Comparison of ENCODE assay signal across 12 mouse cellular contexts in the genomic region with DNA sequence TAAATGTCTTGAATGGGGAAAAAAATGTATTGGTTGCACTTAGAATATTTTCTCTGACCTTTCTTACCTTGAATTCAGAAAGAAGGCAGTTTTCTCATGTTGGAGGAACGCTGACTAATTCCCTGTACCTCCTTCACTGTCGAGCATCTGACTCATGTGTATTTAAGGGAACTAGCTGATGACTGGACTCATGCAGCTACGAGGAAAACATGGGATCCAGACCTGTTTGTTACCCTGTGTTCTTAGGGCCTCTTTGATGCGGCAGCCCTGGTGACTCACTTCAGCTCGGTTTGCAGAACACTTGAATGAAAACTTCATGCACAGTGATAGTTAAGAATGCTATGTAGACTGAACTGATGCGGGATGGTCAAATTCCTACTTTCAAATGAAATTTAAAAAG.
A peak's percentile ranks its signal among the peaks of the same experiment; 100 is the strongest.
DNase-seq lines count a peak whose midpoint lies in the region; ATAC-seq and TF ChIP-seq lines count a peak whose summit lies in the region.
"Had no signal": no experiment of that assay in that cellular context is flagged by ENCODE, and none has a peak within 500 bp of the region (broad histone marks: within the 10 kb centered on the region; RNA-seq: fewer than 3 reads in every experiment).

No protein-coding gene starts in this region.

- H3K36me3 ChIP-seq in heart, embryonic 12.5 days, result peaks cover 4% of the 10 kb centered on the region; the same call in 1 of the 2 replicates
- H3K36me3 ChIP-seq in heart, postnatal 0 days (replicated peaks; ENCODE audit: control insufficient read depth, insufficient read depth, low read length), result no peaks in the 10 kb centered on the region
- no peaks in the 10 kb centered on the region for H3K36me3 ChIP-seq in hindbrain, embryonic 14.5 days (replicated peaks; ENCODE audit: control insufficient read depth, insufficient read depth)

- no peak overlapping the region for H3K4me3 ChIP-seq in heart, embryonic 12.5 days
- no peak overlapping the region for H3K4me3 ChIP-seq in heart, postnatal 0 days (ENCODE audit: low read depth, low read length)
- H3K4me3 ChIP-seq in hindbrain, embryonic 14.5 days (replicated peaks; ENCODE audit: low read length), result no peak overlapping the region
- H3K4me3 ChIP-seq: forebrain, embryonic 13.5 days had no signal

- ATAC-seq in heart, embryonic 12.5 days (ENCODE audit: insufficient number of reproducible peaks, low FRiP score), result 0 out of 2 replicates have a peak, but pooled peaks have one; percentile 54
- ATAC-seq in CD4-positive, CD25-positive, alpha-beta regulatory T cell, adult 4 months, result peak; percentile 25
- peak; percentile 74; the same call in 1 of the 2 replicates for ATAC-seq in heart, postnatal 0 days (ENCODE audit: insufficient read depth, low read depth)
- no peak for ATAC-seq in megakaryocyte-erythroid progenitor cell, adult 5-6 weeks (replicated peaks; ENCODE audit: low FRiP score, low TSS enrichment, poor library complexity, severe bottlenecking)
- no peak for ATAC-seq in hindbrain, embryonic 14.5 days (ENCODE audit: low FRiP score)
- ATAC-seq: forebrain, embryonic 13.5 days had no signal

- 41% methylated on average over 6 of the region's 6 CpGs for WGBS in heart, embryonic 12.5 days
- 28% methylated on average over 6 of the region's 6 CpGs for WGBS in heart, postnatal 0 days
- WGBS in hindbrain, embryonic 14.5 days, result 90% methylated on average over 6 of the region's 6 CpGs

- no peak for TF ChIP-seq CTCF in heart, postnatal 0 days (IDR thresholded peaks at IDR 0.05; ENCODE audit: low read depth)

- H3K4me2 ChIP-seq in heart, embryonic 12.5 days, result peak overlapping the region; percentile 2; the same call in 1 of the 2 replicates
- H3K4me2 ChIP-seq in heart, postnatal 0 days (ENCODE audit: low read depth, low read length), result peak overlapping the region; percentile 28; the same call in 1 of the 2 replicates
- no peak overlapping the region for H3K4me2 ChIP-seq in hindbrain, embryonic 14.5 days (replicated peaks)
- H3K4me2 ChIP-seq: forebrain, embryonic 13.5 days had no signal

- TF ChIP-seq EP300 in heart, postnatal 0 days (IDR thresholded peaks at IDR 0.05; ENCODE audit: low read depth), result no peak

- H3K9me3 ChIP-seq in heart, embryonic 12.5 days (replicated peaks), result no peaks in the 10 kb centered on the region
- no peaks in the 10 kb centered on the region for H3K9me3 ChIP-seq in heart, postnatal 0 days (replicated peaks; ENCODE audit: control insufficient read depth, low read length)
- H3K9me3 ChIP-seq in hindbrain, embryonic 14.5 days (ENCODE audit: control insufficient read depth, low read length), result no peaks in the 10 kb centered on the region
- H3K9me3 ChIP-seq: forebrain, embryonic 13.5 days had no signal

- intact Hi-C loops in heart, postnatal 25 days (cut with DNase I), result no loop called here

- DNase-seq in heart, postnatal 25 days (ENCODE audit: low spot score), result no peak
- DNase-seq in 3134 (ENCODE audit: extremely low read depth, insufficient read length, low spot score), result peak; percentile 69
- peak; percentile 75 for DNase-seq in heart, postnatal 0 days (ENCODE audit: low spot score)
- no peak for DNase-seq in ovary, postnatal 36 days (ENCODE audit: low spot score)
- no peak for DNase-seq in hindbrain, embryonic 14.5 days (ENCODE audit: low spot score)
- DNase-seq: adrenal gland, adult 8-10 months; cerebellum, adult 8-10 months; spleen, adult 18-20 months had no signal

- H3K4me1 ChIP-seq in heart, embryonic 12.5 days (replicated peaks), result peaks cover 62% of the 10 kb centered on the region
- peaks cover 50% of the 10 kb centered on the region for H3K4me1 ChIP-seq in heart, postnatal 0 days (ENCODE audit: control insufficient read depth, insufficient read depth)
- H3K4me1 ChIP-seq in hindbrain, embryonic 14.5 days (replicated peaks; ENCODE audit: control insufficient read depth, insufficient read depth, low read length), result no peaks in the 10 kb centered on the region
- H3K4me1 ChIP-seq: forebrain, embryonic 13.5 days had no signal

- no peaks in the 10 kb centered on the region for H3K27me3 ChIP-seq in heart, embryonic 12.5 days (replicated peaks)
- H3K27me3 ChIP-seq in heart, postnatal 0 days (ENCODE audit: control insufficient read depth, insufficient read depth, low read length), result no peaks in the 10 kb centered on the region
- no peaks in the 10 kb centered on the region for H3K27me3 ChIP-seq in hindbrain, embryonic 14.5 days (ENCODE audit: control insufficient read depth, insufficient read depth, low read length)
- H3K27me3 ChIP-seq: forebrain, embryonic 13.5 days had no signal

- 0 out of 2 replicates have a peak overlapping the region, but pooled peaks have one; percentile 18 for H3K9ac ChIP-seq in heart, embryonic 12.5 days
- H3K9ac ChIP-seq in heart, postnatal 0 days (replicated peaks; ENCODE audit: low read depth, low read length), result no peak overlapping the region
- H3K9ac ChIP-seq in hindbrain, embryonic 14.5 days, result no peak overlapping the region
- H3K9ac ChIP-seq: forebrain, embryonic 13.5 days had no signal

- H3K27ac ChIP-seq in heart, embryonic 12.5 days (ENCODE audit: poor library complexity, severe bottlenecking), result peak overlapping the region; percentile 78
- H3K27ac ChIP-seq in heart, postnatal 0 days (ENCODE audit: low read depth), result peak overlapping the region; percentile 95
- H3K27ac ChIP-seq in hindbrain, embryonic 14.5 days, result no peak overlapping the region
- H3K27ac ChIP-seq: forebrain, embryonic 13.5 days had no signal

Comparison
In these comparisons a context has a peak if more than half of its experiments do, and no peak if none do; other contexts are left out.
1. DNase-seq: peak in 3134 (single experiment) and heart, postnatal 0 days (single experiment); none in heart, postnatal 25 days (single experiment), ovary, postnatal 36 days (single experiment) and hindbrain, embryonic 14.5 days (single experiment).
2. ATAC-seq: peak in heart, embryonic 12.5 days (single experiment), CD4-positive, CD25-positive, alpha-beta regulatory T cell, adult 4 months (single experiment) and heart, postnatal 0 days (single experiment); none in megakaryocyte-erythroid progenitor cell, adult 5-6 weeks (single experiment) and hindbrain, embryonic 14.5 days (single experiment).